Mouse (Mus musculus) retina, embryonic 14.5 days (tissue): ENCODE measurements around the gene Rbm48.
"Not testable (repeated sequence)": the region's sequence is repeated elsewhere in the genome, so short reads cannot be mapped to it uniquely, and the experiment has no call there.

Source experiments
- DNase-seq: peaks from one replicate; pipeline ENCODE4 v3.0.0-alpha.2; 2015; ENCODE audit warnings: low spot score

Gene Rbm48

GRCm38 (mm10) chr5:3596399-3596766, at the start of gene Rbm48:
Rbm48 (minus strand) TSS chr5:3596585.
- DNase-seq = peak; percentile 82

DNA sequence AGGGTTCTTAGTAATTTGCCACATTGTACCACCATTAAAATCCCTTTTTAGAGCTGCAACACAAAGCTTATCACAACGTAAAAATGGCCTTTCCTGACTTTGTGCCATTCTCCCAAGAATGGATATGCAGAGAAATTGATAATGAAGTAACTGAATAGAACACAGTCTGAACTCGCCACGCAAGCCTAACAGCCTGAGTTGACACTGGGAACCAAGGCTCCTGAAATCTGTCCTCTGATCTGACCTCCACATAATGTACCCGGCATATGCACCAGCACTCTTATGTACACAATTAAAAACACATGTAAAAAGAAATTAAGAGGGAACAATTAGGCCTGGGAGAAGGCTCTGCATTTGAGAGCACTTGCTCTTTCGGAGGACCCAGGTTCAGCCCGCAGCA, 48.9 kb upstream of the Rbm48 start:
- DNase-seq = no peak

DNA sequence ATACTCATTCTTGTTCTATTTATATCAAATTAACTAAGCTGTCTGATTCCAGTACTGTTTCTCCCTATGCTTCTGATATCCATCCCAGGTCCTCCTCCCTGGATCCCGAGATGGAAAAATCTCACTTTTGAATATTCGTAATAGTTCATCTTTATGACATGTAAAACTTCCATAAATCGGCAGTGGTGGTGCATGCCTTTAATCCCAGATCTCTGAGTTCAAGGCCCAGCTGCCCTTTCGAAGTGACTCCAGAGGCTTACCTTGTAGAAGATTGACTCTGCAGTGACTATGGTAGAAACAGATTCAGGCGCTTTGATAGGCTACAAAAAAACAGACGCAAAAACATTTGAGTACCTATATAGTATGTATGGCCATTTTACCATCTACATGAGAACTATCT, 48.2 kb upstream of the Rbm48 start:
- DNase-seq = no peak

GRCm38 (mm10) chr5:3635286-3635685, 38.9 kb upstream of the Rbm48 start:
- no peak for DNase-seq

DNA sequence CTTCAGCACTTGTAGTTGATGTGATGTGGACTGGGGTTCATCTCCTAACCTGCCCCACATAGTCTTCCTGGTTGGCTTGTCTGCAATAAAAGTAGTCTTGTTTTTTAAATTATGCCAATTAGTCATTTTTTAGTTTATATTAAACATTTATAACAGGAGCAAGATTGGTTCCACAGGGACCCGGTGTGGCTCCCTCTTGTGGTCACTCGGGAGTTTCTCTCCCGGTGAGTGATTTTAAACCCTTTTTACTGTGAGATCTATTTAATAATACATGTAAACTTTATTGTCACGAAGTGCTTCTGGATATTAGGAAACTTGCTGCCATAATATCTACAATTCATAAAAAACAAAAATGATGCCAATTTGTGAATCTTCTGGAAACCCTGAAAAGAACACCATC, 37.6 kb upstream of the Rbm48 start:
- DNase-seq = peak; percentile 41

DNA sequence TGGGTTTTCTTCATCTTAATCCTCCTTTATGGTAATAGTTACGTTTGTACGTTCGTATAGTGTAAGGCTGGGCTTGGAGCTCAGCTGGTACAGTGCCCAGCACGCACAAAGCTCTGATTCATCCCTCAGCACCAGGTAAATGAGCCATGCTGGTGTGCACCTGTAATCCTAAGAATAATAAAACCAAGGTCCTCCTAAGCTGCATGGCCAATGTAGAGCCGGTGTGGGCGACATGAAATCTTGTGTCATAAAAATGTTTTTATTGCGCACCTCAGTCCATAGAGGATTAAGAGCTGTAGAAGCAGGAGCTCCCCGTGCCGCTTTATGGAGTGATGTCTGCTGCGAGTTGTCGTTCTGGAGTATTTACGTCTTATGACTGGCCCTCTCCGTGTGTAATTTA, 36.9 kb upstream of the Rbm48 start:
- no peak for DNase-seq

GRCm38 (mm10) chr5:3632285-3632684, 35.9 kb upstream of the Rbm48 start:
- no peak for DNase-seq

DNA sequence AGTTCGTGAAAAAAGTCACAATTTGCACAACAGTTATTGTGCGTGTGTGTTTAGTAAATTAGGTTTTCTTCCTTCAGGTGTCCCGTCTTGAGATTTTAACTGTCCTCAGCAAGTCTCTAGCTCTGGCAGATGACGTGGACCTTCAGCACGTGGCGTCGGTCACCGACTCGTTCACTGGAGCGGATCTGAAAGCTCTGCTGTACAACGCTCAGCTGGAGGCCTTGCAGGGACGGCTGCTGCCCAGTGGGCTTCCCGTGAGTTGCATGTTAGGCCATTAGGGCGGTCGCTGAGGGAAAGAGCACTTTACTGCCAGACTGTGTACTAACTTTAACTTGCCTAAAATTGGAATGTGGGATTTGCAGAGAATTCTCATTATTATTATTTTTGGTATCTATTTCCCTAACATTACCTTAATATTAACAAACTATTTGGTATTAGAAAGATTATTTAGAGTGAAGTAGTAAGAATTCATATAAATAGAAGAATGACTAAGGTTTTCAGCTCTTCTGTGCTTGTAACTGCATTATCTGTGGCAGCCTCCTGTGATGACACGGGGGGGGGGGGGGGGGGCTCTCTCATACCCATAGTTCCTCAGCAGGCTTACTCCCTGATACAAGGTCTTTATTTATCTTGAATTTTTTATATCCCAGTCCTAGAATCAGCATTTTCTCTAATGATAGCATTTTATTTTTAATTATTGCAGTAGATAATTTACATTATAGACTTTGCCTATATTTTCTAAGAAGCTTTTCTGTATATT, 35.3 kb upstream of the Rbm48 start:
- peak; percentile 68 for DNase-seq

- DNase-seq = no peak
These were observed 33.7 kb upstream of the Rbm48 start for GRCm38 (mm10) chr5:3630055-3630454.

DNA sequence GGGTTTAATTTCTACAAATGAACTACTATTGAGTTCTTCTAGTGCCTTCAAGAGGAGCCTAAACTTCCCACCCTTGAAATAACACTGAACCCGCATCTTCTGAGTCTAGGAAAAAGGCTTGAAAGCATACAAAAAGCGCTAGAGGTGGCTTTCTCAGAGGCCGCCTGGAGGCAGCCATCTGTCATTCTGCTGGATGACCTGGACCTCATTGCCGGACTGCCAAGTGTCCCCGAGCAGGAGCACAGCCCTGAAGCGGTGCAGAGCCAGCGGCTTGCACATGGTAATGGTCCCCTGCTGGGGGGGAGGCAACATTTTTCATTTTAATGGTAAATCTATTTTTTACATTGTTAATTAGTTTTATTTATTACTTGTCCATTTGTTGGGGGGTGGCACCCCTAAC, 24.1 kb upstream of the Rbm48 start:
- DNase-seq = no peak

DNA sequence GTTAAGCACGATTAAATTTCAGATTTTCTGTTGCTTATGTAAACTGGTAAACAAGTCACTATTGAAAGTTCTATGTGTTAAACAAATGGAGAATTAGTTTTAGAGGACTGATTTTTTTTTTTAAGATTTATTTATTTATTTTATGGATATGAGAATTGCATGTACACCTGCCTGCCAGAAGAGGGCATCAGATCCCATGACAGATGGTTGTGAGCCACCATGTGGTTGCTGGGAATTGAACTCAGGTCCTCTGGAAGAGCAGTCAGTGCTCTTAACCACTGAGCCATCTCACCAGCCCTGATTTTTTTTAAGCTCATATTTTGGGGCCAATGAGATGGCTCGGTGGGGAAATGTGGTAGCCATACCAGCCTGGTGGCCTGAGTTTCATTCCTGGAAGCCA, 15.4 kb upstream of the Rbm48 start:
- DNase-seq = not testable (repeated sequence)

DNA sequence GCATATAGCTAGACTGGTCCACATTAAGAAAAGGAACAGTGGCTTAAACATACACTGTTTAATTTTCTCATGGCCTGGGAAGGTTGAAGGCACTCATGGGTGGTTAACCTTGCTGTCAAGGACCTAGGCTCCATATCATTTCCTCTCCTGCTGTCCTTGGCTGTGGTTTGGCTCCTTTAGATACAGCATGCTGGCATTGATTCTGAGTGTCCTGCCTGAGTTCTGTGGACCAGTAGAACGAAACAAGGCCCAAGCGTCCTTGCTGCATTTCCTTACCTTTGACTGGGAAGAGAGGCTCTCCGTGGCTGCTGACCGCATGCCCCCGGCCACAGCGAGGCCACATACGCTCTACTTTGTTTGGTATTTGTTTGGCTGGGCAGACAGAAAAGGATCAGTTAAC, 12.9 kb upstream of the Rbm48 start:
- DNase-seq = no peak

DNA sequence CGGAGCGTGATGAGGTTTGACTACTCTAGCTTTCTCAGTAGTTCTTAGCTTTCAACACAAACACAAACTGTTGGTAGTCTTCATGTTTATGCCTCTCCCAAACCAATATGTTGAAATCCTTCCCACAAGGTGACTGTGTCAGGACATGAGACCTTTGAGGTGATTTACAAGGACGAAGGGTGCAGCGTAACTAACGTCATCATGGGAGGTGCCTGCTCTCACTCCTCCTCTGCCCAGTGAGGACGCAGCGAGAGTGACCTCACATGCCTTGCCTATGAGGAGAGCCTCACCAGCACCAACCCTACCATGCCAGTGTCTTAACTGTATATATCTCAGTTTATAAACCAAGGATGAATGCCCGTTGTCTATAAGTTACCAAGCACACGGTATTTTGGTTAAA, 10.7 kb upstream of the Rbm48 start:
- DNase-seq = no peak

DNA sequence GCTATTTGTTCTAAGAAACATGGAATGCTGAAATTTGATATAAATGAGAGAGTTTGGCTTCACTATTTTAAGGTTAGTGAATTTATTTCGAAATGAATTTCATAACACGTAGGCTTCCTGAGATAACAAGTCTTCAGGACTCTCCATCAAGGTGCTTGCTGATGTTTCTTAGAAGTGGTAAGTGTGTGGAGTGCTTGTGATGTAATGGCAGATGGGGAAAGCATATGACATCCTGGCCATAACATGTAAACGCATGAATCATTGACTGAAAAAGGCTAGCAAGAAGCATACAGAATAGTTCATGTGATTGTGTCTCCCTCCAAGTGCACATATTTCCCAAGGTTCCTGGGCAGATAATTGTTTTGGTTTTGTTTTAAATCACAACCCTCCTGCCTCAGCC, 4.4 kb upstream of the Rbm48 start:
- DNase-seq = no peak

DNA sequence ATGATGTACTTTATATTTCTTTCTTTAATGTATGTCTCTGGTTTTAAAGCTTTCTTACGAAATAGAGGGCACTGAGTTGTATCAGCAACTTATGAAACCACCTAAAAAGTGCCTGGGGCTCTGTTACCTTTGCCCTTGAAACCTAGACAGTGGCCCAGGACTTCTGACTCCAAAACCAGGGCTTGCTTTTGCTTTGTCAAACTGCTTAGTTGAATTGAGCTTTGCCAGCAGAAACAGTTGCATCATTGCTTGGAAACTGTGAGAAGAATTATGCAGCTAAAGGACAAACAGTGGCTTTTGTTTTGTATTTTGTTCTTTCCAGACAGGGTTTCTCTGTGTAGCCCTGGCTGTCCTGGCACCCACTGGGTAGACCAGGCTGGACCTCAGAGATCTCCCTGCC, 3.9 kb upstream of the Rbm48 start:
- no peak for DNase-seq

- DNase-seq = no peak
These were observed 2.4 kb upstream of the Rbm48 start for GRCm38 (mm10) chr5:3598766-3599165.

GRCm38 (mm10) chr5:3597171-3597570, 786 bp upstream of the Rbm48 start:
- DNase-seq = no peak

DNA sequence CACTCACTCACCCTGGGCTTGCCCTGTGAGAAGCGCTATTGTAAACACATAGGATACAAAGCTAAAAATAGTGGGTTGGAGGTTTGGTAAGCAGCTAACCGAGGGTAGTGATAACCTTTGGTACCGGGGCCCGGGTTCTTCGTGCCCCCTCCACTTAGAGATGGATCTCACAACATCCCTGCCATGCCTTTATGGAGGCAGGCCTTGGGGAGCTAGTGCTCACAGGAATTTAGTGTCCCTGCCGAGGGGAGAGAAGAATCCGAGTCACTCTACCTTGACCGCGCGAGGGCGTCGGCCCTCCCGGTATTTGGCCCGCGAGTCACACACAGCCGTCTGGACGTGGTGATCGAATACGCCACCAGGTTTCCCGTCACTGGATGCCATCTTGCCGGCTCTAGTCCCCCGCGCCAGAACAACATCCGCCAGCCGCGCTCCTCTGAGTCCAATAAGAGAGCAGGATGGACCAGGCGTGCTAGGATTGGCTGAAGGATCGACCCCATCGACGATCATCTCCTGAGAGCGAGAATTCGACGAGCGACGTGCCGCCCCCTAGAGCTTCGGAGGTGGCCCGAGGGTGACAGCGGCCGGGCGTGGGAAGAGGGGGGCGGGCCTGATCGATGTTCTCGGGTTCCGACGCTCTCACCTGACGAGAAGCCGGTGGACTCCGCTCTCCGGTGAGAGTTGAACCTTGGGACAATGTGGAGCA, 539 bp downstream of the Rbm48 start, which contains the start of gene Pex1:
Gene Pex1, plus strand, starts transcription at position 374 of the 706 bp plus-strand sequence.
- peak; percentile 98 for DNase-seq

GRCm38 (mm10) chr5:3579066-3579465, 17.3 kb downstream of the Rbm48 start:
- DNase-seq = no peak

DNA sequence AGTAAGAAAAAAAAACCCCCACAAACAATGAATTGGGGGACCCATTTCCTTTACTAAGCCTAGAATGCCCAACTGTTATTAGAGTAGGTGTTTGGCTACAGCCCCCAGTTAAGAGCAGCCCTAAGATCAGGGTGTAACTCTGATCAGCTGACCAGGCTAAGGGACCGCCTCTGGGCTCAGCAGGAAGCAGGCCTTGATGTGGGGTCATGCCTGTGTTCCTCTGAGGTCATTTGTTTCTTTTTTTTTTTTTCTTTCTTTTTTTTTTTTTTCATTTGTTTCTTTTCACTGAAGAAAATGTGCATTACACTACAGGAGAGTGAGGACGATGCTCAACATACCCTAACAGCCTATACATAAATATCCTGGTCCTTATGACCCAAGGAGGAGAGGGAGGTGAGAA, 18.4 kb downstream of the Rbm48 start:
- no peak for DNase-seq

- DNase-seq = no peak
These were observed 21.6 kb downstream of the Rbm48 start for GRCm38 (mm10) chr5:3574825-3575224.

GRCm38 (mm10) chr5:3571266-3571665, 25.1 kb downstream of the Rbm48 start, which contains the start of gene 1700109H08Rik:
1700109H08Rik (plus strand) TSS chr5:3571566.
- DNase-seq = no peak

DNA sequence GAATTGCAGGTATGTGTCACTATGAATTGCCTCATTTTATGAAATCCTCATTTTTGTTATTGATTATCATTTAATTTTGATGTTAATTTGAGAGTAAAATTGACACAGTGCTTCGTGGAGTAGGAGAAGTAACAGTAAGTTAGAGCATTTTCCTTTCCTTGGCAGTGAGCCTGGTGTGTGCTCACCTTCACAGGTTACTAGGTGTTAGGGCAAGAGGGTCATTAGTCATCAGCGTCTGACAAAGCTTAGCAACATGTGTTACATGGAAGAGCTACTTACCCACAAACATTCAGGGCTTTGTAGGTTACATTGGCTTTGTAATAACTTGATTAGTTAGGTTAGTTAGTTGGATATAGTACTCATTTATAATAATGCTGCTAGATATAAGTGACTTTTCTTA, 42.2 kb downstream of the Rbm48 start:
- no peak for DNase-seq

GRCm38 (mm10) chr5:3551481-3551880, 44.9 kb downstream of the Rbm48 start:
- DNase-seq = no peak
